Mouse (Mus musculus): ENCODE results near the gene Ptpn7. TPM values are rescaled to one million over a fixed set of nuclear protein-coding genes. Genes with fewer than 3 reads are reported as not detected.
"Not testable (repeated sequence)": the region's sequence is repeated elsewhere in the genome, so short reads cannot be mapped to it uniquely, and the experiment has no call there.

The Ptpn7 gene
- total and polyA plus RNA-seq, 3 experiments: 61.4 to 81.9 (median 81.9) TPM

DNA sequence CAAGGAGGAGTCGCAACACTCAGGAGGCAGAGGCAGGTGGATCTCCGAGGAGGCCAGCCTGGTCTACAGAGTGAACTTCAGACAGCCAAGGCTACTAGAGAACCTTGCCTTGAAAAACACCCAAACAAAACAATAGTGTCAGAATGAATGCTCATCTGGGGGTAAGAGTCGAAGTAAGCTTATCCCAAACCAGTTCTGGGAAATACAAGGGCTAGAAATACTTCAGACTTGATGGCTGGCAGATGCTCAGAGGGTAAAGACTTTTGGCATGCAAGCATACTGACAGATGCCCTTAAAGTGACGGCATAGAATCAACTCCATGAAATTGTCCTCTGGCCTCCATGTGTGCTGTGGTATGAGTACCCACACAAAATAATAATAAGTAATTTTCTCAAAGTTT is 56.7 kb downstream of the Ptpn7 start:
- dilution Hi-C loops (cut with MboI; ENCODE audit: extremely low pct_ligation_motif_present, extremely low pct_unique_long_range_greater_than_20kb, low sequenced_read_pairs): no loop called here

DNA sequence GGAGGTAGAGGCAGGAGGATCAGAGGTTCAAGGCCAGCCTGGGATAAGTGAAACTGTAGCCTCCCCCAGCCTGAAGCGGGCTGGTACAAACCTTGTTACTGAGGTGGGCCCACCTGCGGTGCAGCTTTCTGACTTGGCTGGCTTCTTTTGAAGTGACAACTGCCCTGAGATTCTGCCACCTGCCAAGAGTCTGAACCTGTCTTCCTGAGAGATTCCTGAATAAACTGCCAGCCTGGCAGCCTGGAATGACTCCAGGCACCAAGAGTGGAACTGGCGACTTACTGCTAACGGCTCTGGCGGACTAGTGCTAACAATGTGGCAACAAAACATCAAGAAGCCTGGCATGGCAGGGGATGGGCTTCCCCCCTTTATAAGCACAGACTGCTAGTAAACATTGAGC is 61.8 kb downstream of the Ptpn7 start:
- DNase-seq (ENCODE audit: extremely low read depth); H3K9me3 ChIP-seq (replicated peaks; ENCODE audit: low read length); dilution Hi-C loops (cut with MboI; ENCODE audit: extremely low pct_ligation_motif_present, extremely low pct_unique_long_range_greater_than_20kb, low sequenced_read_pairs); H3K27ac ChIP-seq (ENCODE audit: insufficient read depth, low read depth); H3K36me3 ChIP-seq (replicated peaks in 1 of 2; ENCODE audit: control insufficient read depth in 1 of 2, insufficient read depth in 1 of 2, low read length in 1 of 2); H3K4me3 ChIP-seq (replicated peaks in 1 of 3; ENCODE audit: low read depth in 2 of 3, low read length in 2 of 3, poor library complexity in 1 of 3); H3K9ac ChIP-seq (ENCODE audit: insufficient read depth, low read depth); in situ Hi-C loops (cut with MboI; ENCODE audit: low pct_ligation_motif_present, low pct_unique_long_range_greater_than_20kb, low sequenced_read_pairs); H3K4me2 ChIP-seq (ENCODE audit: insufficient read depth, low read depth, poor library complexity, severe bottlenecking); H3K27me3 ChIP-seq (replicated peaks); H3K79me2 ChIP-seq (replicated peaks; ENCODE audit: control insufficient read depth, extremely low read depth, insufficient read depth, poor library complexity, severe bottlenecking): not testable (repeated sequence)
- H3K4me1 ChIP-seq (ENCODE audit: control insufficient read depth in 1 of 2, insufficient read depth in 2 of 2): peaks cover 12 to 39% of the 10 kb centered on the region in 2 experiments

More for the DNA sequence above, 56.7 kb downstream of the Ptpn7 start:
- peaks cover 0 to 5% of the 10 kb centered on the region in 2 experiments; a peak in 2 of 4 replicates for H3K4me1 ChIP-seq (ENCODE audit: control insufficient read depth in 1 of 2, insufficient read depth in 2 of 2)
- in situ Hi-C loops (cut with MboI; ENCODE audit: low pct_ligation_motif_present, low pct_unique_long_range_greater_than_20kb, low sequenced_read_pairs): no loop called here
- no peak for TF ChIP-seq CHD2 (IDR thresholded peaks at IDR 0.05; ENCODE audit: low read length)
- TF ChIP-seq USF2 (conservative IDR thresholded peaks at IDR 0.05; ENCODE audit: low read depth, low read length): no peak
- no peak for TF ChIP-seq RCOR1 (conservative IDR thresholded peaks at IDR 0.05; ENCODE audit: low read depth, low read length)
- TF ChIP-seq MAZ (IDR thresholded peaks at IDR 0.05; ENCODE audit: low read depth, low read length): no peak
- no peak for TF ChIP-seq SIN3A (IDR thresholded peaks at IDR 0.05; ENCODE audit: low read length)
- TF ChIP-seq JUND (conservative IDR thresholded peaks at IDR 0.05; ENCODE audit: low read depth, low read length): no peak
- TF ChIP-seq MEF2A (IDR thresholded peaks at IDR 0.05; ENCODE audit: borderline replicate concordance, low read depth, low read length): no peak
- no peak for TF ChIP-seq ZMIZ1 (IDR thresholded peaks at IDR 0.05; ENCODE audit: low read depth, low read length)
- TF ChIP-seq MAX (IDR thresholded peaks at IDR 0.05; ENCODE audit: low read length): no peak
- DNase-seq (ENCODE audit: extremely low read depth): no peak
- H3K27me3 ChIP-seq (replicated peaks): no peaks in the 10 kb centered on the region
- no peaks in the 10 kb centered on the region for H3K9me3 ChIP-seq (replicated peaks; ENCODE audit: low read length)
- no peak overlapping the region for H3K4me2 ChIP-seq (ENCODE audit: insufficient read depth, low read depth, poor library complexity, severe bottlenecking)
- no peaks in the 10 kb centered on the region for H3K36me3 ChIP-seq (replicated peaks in 1 of 2; ENCODE audit: control insufficient read depth in 1 of 2, insufficient read depth in 1 of 2, low read length in 1 of 2)
- no peak overlapping the region for H3K9ac ChIP-seq (ENCODE audit: insufficient read depth, low read depth)
- H3K79me2 ChIP-seq (replicated peaks; ENCODE audit: control insufficient read depth, extremely low read depth, insufficient read depth, poor library complexity, severe bottlenecking): no peaks in the 10 kb centered on the region
- no peak overlapping the region for H3K4me3 ChIP-seq (replicated peaks in 1 of 3; ENCODE audit: low read depth in 2 of 3, low read length in 2 of 3, poor library complexity in 1 of 3)
- no peak overlapping the region for H3K27ac ChIP-seq (ENCODE audit: insufficient read depth, low read depth)

Other genes with a start within 250 kb of the Ptpn7 start
- gene Ppp1r12b, start 176.8 kb upstream of the Ptpn7 start, total RNA-seq (2012; rRNA removed): 1.5 and 1.6 TPM in 2 replicates
- gene Ppp1r12b, start 176.8 kb upstream of the Ptpn7 start, total RNA-seq (2014; rRNA removed): 0.64 and 1.3 TPM in 2 replicates
- 1.4 and 1.8 TPM in 2 replicates for gene Ppp1r12b, start 176.8 kb upstream of the Ptpn7 start, polyA plus RNA-seq (2012; ENCODE audit: insufficient read length, low read depth)
- gene Ube2t, start 170.1 kb upstream of the Ptpn7 start, total RNA-seq (2012; rRNA removed): 25.8 and 28.8 TPM in 2 replicates
- 38.7 and 40.2 TPM in 2 replicates for gene Ube2t, start 170.1 kb upstream of the Ptpn7 start, total RNA-seq (2014; rRNA removed)
- 17.0 and 19.2 TPM in 2 replicates for gene Ube2t, start 170.1 kb upstream of the Ptpn7 start, polyA plus RNA-seq (2012; ENCODE audit: insufficient read length, low read depth)
- 0.17 and 0.38 TPM in 2 replicates for gene Lgr6, start 27.4 kb upstream of the Ptpn7 start, total RNA-seq (2012; rRNA removed)
- 0.07 TPM in 1 of 2 replicates, not detected in the other for gene Lgr6, start 27.4 kb upstream of the Ptpn7 start, total RNA-seq (2014; rRNA removed)
- gene Lgr6, start 27.4 kb upstream of the Ptpn7 start, polyA plus RNA-seq (2012; ENCODE audit: insufficient read length, low read depth): 0.16 TPM in 2 replicates
- gene Arl8a, start 14.1 kb downstream of the Ptpn7 start, total RNA-seq (2012; rRNA removed): 8.5 and 10.9 TPM in 2 replicates
- gene Arl8a, start 14.1 kb downstream of the Ptpn7 start, total RNA-seq (2014; rRNA removed): 4.2 and 4.7 TPM in 2 replicates
- gene Arl8a, start 14.1 kb downstream of the Ptpn7 start, polyA plus RNA-seq (2012; ENCODE audit: insufficient read length, low read depth): 42.1 and 52.7 TPM in 2 replicates
- not detected in 2 replicates for gene Gpr37l1, start 35.0 kb downstream of the Ptpn7 start, total RNA-seq (2012; rRNA removed)
- not detected in 2 replicates for gene Gpr37l1, start 35.0 kb downstream of the Ptpn7 start, total RNA-seq (2014; rRNA removed)
- not detected in 2 replicates for gene Gpr37l1, start 35.0 kb downstream of the Ptpn7 start, polyA plus RNA-seq (2012; ENCODE audit: insufficient read length, low read depth)
- gene Elf3, start 125.9 kb downstream of the Ptpn7 start, total RNA-seq (2012; rRNA removed): 26.0 and 28.6 TPM in 2 replicates
- gene Elf3, start 125.9 kb downstream of the Ptpn7 start, total RNA-seq (2014; rRNA removed): 13.1 and 14.6 TPM in 2 replicates
- gene Elf3, start 125.9 kb downstream of the Ptpn7 start, polyA plus RNA-seq (2012; ENCODE audit: insufficient read length, low read depth): 46.9 and 52.1 TPM in 2 replicates
- gene Rnpep, start 151.4 kb downstream of the Ptpn7 start, total RNA-seq (2012; rRNA removed): 72.6 and 78.7 TPM in 2 replicates
- gene Rnpep, start 151.4 kb downstream of the Ptpn7 start, total RNA-seq (2014; rRNA removed): 73.8 and 77.1 TPM in 2 replicates
- gene Rnpep, start 151.4 kb downstream of the Ptpn7 start, polyA plus RNA-seq (2012; ENCODE audit: insufficient read length, low read depth): 118 and 123 TPM in 2 replicates
- 126 and 180 TPM in 2 replicates for gene Timm17a, start 181.1 kb downstream of the Ptpn7 start, total RNA-seq (2012; rRNA removed)
- gene Timm17a, start 181.1 kb downstream of the Ptpn7 start, total RNA-seq (2014; rRNA removed): 238 and 272 TPM in 2 replicates
- gene Timm17a, start 181.1 kb downstream of the Ptpn7 start, polyA plus RNA-seq (2012; ENCODE audit: insufficient read length, low read depth): 341 and 372 TPM in 2 replicates
- not detected in 2 replicates for gene Lmod1, start 192.1 kb downstream of the Ptpn7 start, total RNA-seq (2012; rRNA removed)
- gene Lmod1, start 192.1 kb downstream of the Ptpn7 start, total RNA-seq (2014; rRNA removed): not detected in 2 replicates
- not detected in 2 replicates for gene Lmod1, start 192.1 kb downstream of the Ptpn7 start, polyA plus RNA-seq (2012; ENCODE audit: insufficient read length, low read depth)
- gene Shisa4, start 242.5 kb downstream of the Ptpn7 start, total RNA-seq (2012; rRNA removed): 0.08 and 0.13 TPM in 2 replicates
- gene Shisa4, start 242.5 kb downstream of the Ptpn7 start, total RNA-seq (2014; rRNA removed): not detected in 2 replicates
- 0.18 and 0.41 TPM in 2 replicates for gene Shisa4, start 242.5 kb downstream of the Ptpn7 start, polyA plus RNA-seq (2012; ENCODE audit: insufficient read length, low read depth)

All from CH12.LX (cell line).